Mouse (Mus musculus) left cerebral cortex, postnatal 10 days (tissue): ENCODE results near the gene Moap1. TPM values are rescaled to one million over a fixed set of nuclear protein-coding genes. Genes with fewer than 3 reads are reported as not detected.

Source experiments
- DNase-seq, 2 experiments: peaks; one replicate each; pipeline ENCODE4 v3.0.0; 2021 to 2022; ENCODE audit warnings: low spot score in 2 of 2, mixed read lengths in 1 of 2; ENCODE audit errors: extremely low spot score in 1 of 2
- intact Hi-C: fragments of 180-260 bp; cut with DNase I; formaldehyde crosslinking; loops from one replicate; pipeline ENCODE4 v1.15.1; 2025
- total RNA-seq, 2 experiments: library from RNA; stranded (reverse); gene quantifications; 2 replicates each; pipeline ENCODE4 v1.2.3; 2021

Moap1 gene
- total RNA-seq, 2 experiments from 2014 or later, result 37.5 to 41.0 TPM

DNA sequence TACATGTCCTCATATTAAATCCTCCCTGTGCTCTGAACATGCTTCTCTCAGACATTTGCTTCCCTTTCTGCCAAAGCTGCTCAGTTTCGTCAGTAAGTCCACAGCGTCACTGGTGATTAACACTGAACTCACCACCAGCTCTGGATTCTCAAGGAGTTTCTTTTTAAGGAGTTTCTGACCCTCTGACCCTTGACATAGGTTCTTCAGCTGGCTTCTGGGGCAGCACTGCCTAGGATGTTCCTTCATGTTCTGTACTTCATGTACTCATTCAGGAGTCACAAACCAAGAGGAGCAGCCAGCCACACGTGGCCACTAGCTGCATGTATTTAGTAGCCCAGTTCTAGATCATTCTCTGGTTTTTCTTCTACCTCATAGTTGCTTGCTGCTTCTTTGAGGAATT, 4.8 kb upstream of the Moap1 start:
- intact Hi-C loops, result no loop called here
- DNase-seq, result no peak

DNA sequence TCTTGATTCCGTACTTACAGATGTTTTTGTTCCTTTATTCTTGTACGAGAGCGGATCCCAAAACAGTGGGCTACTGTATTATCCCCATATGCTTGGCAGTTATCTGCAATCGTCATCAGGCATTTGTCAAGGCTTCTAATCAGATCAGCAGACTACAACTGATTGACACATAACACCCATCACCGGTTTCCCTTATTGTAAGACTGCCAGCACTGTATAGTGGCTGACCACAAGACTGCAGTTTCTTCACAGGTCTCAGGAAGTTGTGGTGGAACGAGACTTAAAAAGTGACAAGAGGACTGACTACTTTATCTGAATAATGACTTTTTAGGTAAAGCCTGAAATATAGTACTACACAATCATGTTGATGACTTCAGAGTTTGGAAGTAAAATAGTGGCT, 1.4 kb upstream of the Moap1 start:
- DNase-seq, result no peak
- intact Hi-C loops, result no loop called here

GRCm38 (mm10) chr12:102743036-102743588, 349 bp downstream of the Moap1 start:
- no peak for DNase-seq
- intact Hi-C loops, result no loop called here

DNA sequence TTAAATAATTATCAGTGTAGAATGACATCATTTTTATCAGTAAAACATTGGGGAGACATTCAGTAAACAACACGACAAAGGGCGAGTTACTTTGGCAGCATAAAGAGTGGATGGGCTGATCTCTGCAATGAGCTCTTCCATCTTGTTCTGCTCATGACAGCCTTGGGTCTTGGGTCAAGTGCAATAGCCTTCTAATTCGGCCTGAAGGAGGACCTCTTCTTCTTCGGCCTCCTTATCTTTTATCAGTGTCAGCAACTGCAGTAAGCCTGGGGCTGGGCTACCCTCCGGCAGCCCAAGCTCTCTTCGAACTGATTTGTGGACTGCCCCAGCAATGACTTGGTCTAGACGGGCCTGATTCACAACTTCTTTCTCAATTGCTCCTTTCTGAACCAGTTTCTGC, 1.4 kb downstream of the Moap1 start:
- intact Hi-C loops, result no loop called here
- DNase-seq, result no peak

GRCm38 (mm10) chr12:102740285-102740684, 3.2 kb downstream of the Moap1 start:
- intact Hi-C loops, result no loop called here
- no peak for DNase-seq

GRCm38 (mm10) chr12:102739096-102739495, 4.4 kb downstream of the Moap1 start:
- no peak for DNase-seq
- intact Hi-C loops, result no loop called here

GRCm38 (mm10) chr12:102733381-102733780, 10.1 kb downstream of the Moap1 start:
- DNase-seq, result peak in 1 of 2 experiments; percentile 61
- intact Hi-C loops, result no loop called here

- DNase-seq, result no peak
- intact Hi-C loops, result no loop called here
Measured at GRCm38 (mm10) chr12:102730798-102731619, 12.5 kb downstream of the Moap1 start.

DNA sequence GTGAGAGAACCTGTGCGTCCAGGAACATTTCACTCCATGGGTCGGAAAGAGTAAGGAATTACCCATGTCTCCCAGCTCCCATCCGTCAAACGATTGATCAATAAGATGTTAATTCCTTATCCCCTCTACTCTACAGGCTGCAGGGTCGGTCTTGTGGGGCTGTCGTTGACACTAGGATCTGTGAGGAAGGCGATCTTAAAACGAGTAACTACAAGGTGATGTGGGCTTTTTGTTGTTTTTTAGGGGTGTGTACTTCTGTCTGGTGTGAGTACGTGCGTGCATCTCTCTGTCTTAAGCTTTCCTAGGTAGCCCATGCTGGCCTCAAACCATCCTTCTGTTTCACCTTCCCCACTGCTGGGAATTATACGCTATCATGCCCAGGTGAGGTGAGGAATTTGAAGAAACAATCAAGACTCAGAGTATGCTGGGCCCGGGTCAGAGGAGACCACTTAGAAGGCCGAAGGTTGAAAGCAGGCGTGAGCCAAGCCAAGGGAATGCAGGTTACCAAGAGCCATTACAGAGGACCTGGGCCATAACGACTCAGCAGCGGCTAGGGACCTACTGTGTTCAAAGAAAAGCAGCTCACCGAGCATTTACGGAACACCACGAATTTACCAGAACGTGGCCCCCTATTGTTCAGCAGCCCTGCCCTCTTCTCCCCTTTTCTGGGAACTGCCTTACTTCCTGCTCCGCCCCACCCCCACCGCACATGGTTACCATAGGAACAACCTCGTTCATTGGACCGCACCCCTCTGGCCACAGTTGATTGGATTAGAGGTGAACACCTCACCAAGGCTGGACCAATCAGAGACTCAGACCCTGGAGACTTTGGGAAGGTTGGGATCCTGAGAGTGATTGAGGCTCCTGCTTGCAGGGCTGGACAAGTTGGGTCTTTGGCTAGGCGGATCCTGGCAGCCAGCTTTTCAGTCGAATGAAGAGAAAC, 13.3 kb downstream of the Moap1 start:
- intact Hi-C loops, result no loop called here
- peak; percentile 80 to 87 for DNase-seq

DNA sequence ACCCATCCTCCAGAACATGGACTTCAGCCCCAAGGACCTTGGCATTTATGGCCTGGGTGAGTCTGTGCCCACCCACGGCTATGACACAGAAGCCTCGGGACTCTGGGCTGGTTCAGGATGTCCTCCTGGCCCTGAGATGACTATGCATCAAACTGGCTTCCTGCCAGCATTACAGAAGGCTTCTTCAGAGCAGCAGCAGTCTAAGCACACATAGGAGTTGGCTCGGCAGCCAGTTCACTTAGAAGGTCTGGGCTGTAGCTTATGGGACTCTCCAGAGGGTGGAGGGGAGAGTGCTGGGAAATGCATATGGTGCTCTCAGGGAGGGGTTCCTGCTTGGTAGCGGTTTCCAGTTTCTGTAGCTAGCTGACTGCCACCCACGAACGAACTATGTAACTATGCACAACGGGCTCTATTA, 17.7 kb downstream of the Moap1 start:
- DNase-seq, result no peak
- intact Hi-C loops, result no loop called here

DNA sequence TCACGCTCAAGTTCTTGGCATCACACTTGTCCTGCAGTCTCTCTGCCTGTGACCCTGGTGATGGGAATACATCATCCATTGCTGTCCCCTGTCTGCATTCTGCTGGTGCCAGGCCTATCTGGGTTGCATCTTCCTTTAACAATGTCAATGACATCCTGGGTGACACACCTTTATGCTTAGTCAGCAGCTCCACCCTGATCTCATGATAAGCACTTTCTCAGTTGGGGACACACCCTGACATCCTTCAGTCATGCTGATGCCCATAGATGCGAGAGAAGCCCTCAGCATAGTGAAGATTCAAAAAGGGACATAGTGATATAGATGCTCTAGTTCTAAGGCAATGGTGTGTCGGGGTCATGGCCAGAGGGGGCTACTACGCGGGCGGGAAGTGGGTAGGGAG, 18.3 kb downstream of the Moap1 start:
- intact Hi-C loops, result no loop called here
- no peak for DNase-seq

DNA sequence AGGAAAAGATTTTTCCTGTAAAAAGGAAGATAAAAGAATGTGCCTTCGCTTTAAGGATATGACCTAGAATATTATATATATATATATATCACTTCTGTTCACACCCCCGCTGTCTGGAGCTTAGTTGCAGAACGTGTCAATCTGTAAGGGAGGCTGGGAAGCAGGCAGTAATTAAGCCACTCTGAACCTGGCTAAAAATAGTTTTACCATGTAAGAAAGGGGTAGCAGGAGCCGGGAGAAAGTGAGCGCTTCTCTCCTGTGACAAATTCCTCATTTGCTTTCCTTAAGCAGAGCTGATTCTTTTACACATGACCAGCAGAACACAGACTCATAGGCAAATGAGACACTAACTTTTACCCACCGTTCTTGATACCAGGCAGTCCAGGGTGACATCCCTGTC, 19.6 kb downstream of the Moap1 start:
- intact Hi-C loops, result no loop called here
- no peak for DNase-seq

- DNase-seq, result no peak
- intact Hi-C loops, result no loop called here
Measured at GRCm38 (mm10) chr12:102722966-102723365, 20.5 kb downstream of the Moap1 start.

GRCm38 (mm10) chr12:102722451-102722850, 21.0 kb downstream of the Moap1 start:
- intact Hi-C loops, result no loop called here

GRCm38 (mm10) chr12:102719552-102720315, 23.7 kb downstream of the Moap1 start:
- no peak for DNase-seq
- intact Hi-C loops, result loop anchor here (5.0 to 10.0 kb wide), 3 partner anchors 142 to 322 kb away; no protein-coding TSS in a partner anchor

More at GRCm38 (mm10) chr12:102722451-102722850, 21.0 kb downstream of the Moap1 start:
- no peak for DNase-seq

DNA sequence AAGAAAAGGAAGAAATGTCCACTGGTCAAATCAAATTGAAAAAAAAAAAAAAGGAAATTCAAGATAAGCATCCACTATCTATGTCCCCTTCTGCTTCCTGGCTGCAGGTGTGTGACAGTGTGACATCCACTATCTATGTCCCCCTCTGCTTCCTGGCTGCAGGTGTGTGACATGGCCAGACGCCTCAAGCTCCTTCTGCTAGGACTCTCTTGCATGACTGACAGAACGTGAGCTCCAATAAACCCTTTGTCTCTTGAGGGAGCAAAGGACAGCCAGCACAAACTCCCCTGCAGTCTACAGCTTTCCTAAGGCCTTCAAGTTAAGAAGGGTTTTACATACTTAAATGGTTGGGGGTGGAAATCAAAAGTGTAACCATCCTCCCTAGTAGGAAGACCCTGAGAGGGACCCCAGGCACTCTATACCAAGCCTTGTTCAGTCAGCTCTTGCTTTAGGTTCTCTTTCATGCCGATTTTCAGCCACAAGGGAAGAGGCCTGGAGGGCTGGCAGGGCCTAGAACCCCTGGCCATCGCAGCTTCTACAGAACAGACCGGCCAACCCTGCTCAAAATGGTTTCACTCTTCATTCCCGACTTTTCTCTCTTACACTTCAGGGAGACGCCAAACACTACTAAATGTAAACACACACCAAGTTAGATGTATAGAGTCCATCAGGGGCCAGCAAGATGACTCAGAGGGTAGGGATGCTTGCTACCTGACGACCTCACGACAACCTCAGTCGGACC, 28.6 kb downstream of the Moap1 start:
- intact Hi-C loops, result loop anchor here (5.0 to 10.0 kb wide), 3 partner anchors 138 to 318 kb away; no protein-coding TSS in a partner anchor
- DNase-seq, result no peak

- intact Hi-C loops, result loop anchor here (10.0 kb wide), 1 partner anchor 209 kb away; no protein-coding TSS in a partner anchor
- DNase-seq, result no peak
Measured at GRCm38 (mm10) chr12:102714116-102714515, 29.3 kb downstream of the Moap1 start.
